Mouse (Mus musculus): ENCODE measurements at regions not wholly inside any gene's neighbourhood (a gene's known extent, or its start where the extent isn't known, plus 50 kb on each side); places are given as distances from the start of the nearest gene placed in this dataset.

DNA sequence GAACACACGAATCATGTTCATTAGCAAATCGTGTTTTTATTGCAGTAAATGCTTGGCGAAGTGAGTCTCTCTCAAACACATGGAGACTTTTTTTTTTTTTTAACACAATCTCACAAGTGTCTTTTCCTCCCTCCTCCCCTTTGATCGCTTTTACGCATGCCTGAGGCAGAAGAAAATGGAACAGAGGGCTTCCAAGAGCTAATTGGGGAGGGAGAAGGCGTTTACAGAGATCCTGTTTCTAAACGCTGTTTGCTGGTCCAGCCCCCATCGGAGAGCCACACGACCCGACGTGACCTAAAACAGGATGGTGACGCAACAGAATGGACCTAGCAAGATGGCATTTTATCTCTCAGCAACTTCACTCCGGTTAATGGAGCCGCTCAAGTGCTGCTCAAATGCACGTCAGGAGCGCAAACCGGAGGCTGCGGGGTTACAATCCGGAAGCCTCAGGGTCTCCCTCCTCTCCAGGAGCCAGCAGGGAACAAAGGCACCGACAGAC lies 73.0 kb upstream of the Zfp217 start:
- ATAC-seq (replicated peaks; ENCODE audit: low read depth, poor library complexity, severe bottlenecking), result peak; percentile 61

DNA sequence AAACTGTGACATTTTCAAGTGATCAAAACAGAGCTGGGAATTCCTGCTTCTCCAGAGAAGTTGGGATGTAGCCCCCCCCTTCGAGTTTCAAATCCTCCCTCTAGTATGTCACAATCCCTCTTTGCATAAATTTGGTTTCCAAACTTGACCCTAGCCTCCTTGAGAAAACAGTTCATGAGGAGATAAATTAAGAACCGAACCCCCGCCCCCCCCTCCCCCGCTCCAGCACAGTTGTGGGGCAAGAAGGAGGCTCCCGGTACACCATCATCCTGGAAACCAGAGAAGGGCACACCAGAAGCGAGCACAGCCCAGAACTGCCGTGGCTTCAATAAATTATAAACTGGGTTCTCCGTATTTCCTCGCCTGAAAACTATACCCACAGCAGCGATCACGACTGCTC lies 72.5 kb upstream of the Zfp217 start:
- ATAC-seq (replicated peaks; ENCODE audit: low read depth, poor library complexity, severe bottlenecking), result no peak

DNA sequence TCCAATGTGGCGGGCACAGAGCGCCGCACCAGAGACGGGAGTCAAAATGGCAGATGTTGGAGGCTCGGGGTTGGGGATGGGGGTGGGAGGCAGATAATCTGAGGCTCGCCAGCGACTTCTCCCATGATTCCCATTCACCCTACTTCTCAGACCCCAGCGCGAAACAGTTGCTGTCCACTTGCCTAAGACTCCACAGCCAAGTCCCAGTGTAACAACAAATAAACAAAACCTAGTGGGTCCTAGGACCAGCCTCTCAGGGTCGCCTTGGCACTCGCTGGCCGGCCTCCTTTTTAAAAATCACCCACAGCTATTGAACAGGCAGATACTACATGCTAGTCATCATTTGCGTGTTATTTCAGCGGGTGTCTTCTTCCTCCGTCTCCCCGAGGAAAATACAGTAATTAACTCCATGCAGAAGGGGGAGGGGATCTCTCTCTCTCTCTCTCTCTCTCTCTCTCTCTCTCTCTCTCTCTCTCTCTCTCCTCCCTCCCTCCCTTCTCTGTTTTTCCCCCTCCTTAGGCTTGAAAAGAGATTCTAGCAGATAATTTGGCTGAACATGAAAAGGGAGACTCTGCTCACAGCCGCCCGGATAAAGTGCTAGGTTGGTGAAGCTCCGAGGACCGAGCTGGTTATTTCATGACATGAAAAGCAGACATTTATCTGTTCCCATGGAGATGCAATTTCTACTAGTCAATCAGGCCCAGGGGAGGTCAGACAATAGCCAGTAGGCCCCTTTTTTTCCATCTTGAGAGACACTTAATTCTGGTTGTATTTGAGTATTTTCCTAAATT lies 71.9 kb upstream of the Zfp217 start:
- ATAC-seq (replicated peaks; ENCODE audit: low read depth, poor library complexity, severe bottlenecking), result no peak

DNA sequence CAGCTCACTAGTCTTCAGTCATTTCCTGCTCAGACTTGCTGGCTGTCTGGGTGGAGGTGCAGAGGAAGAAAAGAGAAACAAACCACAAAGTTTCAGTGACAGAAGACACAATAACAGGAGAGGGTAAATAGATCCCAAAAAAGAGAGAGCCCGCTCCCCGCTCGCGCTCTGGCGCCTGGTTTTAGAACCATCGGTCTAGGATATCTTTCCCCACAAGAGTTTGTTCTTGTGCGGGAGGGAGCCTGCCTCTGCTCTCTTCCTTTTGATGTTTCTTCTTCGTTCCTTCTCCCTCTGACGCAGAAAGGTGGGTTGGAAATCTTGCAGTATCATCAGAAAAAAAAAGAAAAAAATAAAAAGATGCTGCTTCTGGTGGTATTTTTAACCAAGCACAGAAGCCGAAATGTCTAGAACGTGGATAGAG lies 71.3 kb upstream of the Zfp217 start:
- ATAC-seq (replicated peaks; ENCODE audit: low read depth, poor library complexity, severe bottlenecking), result no peak

DNA sequence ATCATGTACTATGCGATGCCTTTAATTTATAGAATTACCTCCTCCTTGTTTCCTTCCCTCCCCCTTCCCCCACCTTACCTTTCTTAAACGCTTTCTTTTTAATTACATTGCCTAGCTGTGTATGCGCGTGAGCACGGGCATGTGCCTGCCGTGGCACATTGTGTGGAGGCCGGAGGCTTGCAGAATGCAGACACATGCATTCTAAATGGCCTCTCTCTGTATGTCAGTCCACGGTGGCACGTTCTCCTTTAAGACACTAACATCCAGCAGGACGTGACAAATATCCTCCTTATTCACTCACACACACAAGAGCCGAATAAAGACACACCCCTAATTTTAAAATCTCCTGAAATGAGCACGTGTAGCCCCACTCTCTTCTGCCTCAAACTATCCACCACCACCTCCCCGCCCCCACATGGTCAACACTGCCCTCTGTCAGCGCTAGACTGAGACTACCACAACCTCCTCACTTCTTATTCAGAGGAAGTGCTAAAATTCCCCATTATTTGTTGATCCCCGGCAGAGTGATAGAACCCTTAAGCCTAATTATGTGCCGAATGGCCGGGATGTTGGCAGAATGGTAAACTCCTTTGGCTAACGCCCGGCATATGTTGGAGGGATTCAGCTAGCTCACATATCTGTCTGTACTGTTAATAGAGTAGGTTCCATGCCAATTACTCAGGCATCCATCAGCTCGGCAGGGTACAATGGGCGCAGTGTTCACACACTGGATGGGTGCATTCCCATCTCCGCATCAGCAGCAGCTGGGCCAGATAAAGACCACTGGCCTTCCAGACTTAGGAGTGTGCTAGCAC lies 70.5 kb upstream of the Zfp217 start:
- ATAC-seq (replicated peaks; ENCODE audit: low read depth, poor library complexity, severe bottlenecking), result peak; percentile 51

DNA sequence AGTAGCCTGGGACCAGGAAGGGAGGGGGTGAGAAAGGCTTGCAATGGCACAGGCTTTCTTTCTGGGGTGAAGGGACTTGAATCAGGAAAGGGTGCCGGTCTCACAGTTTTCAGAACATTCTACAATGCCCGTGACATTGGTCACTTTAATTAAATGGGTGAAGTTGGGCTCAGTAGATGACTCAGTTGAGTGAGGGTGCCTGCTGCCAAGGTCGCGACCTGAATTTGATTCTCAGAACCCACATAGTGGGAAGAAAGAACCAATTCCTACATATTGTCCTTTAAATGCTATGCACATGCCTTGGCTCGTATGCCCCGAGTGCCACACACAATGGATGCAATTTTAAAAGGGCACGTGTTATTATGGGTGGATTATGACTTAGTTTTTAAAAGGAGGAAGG lies 68.4 kb upstream of the Zfp217 start:
- no peak for ATAC-seq (replicated peaks; ENCODE audit: low read depth, poor library complexity, severe bottlenecking)

DNA sequence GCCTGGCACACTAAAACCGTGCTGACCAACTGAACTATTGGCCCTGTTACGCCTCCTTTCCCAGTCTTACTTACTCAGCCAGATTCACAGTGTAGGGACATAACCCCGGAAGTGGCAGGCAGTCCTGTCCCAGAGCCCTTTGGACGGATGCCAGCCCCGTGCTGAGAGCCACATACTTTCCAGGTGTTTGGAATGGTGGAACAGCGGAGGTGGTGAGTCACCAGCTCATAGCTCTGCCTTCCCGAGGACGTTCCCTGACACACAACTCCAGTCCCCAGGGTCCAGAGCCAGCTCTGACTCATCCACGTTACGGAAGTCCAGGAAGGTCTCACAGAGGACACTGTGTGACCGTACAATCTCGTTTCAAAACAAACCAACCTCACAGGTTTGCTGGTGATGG lies 61.2 kb upstream of the Zfp217 start:
- ATAC-seq (replicated peaks; ENCODE audit: low read depth, poor library complexity, severe bottlenecking), result no peak

DNA sequence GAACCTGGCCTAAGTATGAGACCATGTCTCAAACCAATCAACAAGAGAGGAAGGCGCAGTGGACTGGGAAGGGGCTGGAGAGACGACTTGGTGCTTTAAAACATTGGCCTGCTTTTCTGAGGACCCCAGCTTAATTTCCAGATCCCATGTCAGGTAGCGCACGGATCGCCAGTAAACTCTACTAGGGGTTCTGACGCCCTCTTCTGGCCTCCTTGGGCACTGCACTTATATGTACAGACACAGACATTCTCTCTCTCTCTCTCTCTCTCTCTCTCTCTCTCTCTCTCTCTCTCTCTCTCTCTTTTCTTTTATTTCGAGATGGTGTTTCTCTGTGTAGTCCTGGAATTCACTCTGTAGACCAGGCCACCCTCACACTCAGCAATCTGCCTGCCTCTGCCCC lies 60.0 kb upstream of the Zfp217 start:
- no peak for ATAC-seq (replicated peaks; ENCODE audit: low read depth, poor library complexity, severe bottlenecking)

DNA sequence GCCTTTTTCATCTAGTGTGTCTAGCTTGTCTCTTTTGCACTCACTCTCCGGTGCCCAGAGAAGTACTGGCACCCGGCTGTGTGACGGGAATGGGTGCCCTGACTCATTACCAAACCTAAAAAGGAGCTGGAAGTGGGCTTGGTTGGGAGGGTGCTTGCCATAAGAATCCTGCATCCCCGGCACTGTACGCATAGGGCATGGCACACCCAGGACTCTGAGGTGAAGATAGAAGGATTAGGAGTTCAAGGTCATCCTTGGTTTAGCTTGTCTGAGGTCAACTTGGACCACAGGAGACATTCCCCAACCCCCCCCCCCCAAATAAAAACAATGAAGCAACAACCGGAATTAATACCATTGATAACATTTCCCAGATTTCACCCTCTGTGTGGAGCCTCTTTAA lies 59.5 kb upstream of the Zfp217 start:
- no peak for ATAC-seq (replicated peaks; ENCODE audit: low read depth, poor library complexity, severe bottlenecking)

DNA sequence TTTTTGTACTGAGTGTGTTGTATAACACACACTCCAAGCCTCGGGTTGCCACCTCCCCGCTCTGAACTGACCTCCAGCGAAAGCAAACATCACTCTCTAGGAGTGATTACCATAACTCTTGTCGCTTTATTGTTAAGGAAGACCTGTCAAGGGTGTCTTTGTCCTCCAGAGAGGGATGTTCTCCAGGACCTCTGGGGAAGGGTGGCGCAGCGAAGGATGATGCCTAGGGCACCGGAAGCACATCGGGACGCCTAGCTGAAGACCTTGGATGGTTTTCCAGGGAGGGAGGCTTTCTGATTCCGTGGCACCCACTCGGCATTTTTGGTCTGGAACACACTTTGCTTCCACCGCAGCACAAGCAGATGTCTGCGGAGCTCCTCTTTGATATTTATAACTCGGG lies 59.0 kb upstream of the Zfp217 start:
- no peak for ATAC-seq (replicated peaks; ENCODE audit: low read depth, poor library complexity, severe bottlenecking)

DNA sequence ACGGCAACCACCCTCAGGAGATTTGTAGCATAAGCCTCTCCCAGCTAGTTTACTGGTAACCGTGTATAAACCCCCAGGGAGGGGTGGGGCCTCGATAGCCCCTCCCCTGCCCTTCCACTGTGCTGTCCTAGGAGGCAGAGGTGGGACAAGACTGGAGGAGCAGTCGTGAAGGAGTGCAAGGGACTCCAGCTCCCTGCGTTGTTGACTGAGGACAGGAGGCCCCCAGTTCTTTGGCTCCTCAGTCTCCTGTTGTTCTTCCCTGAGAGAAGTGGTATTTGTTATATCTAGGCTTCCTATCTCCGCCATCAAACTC lies 58.5 kb upstream of the Zfp217 start:
- ATAC-seq (replicated peaks; ENCODE audit: low read depth, poor library complexity, severe bottlenecking), result peak; percentile 38

DNA sequence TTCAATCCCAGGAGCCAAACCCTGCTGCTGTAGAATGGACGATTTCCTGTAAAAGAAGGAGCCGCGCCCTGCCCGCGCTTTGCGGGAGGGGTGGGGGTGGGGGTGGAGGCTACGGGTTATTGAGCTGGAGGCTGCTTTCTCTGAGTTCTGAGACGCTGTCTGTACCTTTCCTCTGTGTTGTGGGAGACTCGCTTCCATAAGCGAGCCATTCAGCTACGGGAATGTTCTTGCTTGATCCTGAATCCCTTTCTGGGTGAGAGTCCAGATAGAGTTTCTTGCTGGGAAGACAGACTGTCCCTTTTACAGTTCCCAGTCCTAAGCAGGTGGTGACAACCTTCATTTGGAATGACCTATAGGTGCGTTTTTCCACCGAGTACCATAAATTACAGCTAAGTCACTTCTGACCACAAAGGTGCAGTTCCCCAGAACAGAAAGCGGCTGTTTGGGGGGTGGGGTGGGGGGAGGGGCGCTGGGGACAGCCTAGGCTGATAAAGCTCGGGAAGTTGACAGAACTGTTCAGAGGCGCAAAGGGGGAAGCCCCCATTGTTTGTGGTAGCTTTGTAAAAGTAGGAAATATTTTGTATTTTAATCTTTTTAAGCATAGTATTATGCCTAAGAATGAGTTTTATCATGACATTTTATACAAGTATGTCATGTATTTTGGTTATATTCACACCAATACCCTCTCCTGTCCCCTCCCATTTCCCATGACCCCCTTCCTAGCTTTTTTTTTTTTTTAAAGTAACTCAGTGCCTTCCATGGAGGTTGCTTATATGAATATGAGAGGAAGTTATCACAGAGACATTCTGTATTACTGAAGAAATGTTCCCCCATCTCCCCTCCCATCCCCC lies 57.9 kb upstream of the Zfp217 start:
- ATAC-seq (replicated peaks; ENCODE audit: low read depth, poor library complexity, severe bottlenecking), result peak; percentile 19; the same call in 1 of the 2 replicates

DNA sequence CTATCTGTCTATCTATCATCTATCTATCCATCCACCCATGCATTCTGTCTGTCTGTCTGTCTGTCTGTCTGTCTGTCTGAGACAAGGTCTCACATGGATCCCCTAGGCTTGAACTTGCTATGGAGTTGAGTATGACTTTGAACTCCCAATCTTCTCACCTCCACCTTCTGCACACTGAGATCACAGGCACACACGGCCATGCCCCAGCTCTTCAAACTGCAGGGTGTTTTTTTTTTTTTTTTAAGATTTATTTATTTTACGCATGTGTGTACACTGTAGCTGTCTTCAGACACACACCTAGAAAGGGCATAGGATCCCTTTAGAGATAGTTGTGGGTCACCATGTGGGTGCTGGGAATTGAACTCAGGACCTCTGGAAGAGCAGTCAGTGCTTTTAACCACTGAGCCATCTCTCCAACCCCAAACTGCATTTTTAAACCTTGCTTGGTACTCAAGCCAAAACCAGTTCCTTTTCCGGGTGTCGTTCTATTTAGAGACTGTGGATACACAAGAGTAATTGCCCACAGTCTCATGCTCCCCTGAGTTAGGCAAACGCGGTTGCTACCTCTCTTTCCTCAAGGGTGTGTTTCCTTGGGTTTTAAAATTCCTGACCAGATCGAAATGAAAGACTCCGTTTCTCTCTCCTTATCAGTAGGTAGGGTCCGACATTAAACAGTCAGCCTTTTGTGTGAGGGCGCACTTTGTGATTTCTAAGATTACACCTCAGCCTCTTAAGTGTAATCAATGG lies 57.0 kb upstream of the Zfp217 start:
- ATAC-seq (replicated peaks; ENCODE audit: low read depth, poor library complexity, severe bottlenecking), result peak; percentile 45; the same call in 1 of the 2 replicates

DNA sequence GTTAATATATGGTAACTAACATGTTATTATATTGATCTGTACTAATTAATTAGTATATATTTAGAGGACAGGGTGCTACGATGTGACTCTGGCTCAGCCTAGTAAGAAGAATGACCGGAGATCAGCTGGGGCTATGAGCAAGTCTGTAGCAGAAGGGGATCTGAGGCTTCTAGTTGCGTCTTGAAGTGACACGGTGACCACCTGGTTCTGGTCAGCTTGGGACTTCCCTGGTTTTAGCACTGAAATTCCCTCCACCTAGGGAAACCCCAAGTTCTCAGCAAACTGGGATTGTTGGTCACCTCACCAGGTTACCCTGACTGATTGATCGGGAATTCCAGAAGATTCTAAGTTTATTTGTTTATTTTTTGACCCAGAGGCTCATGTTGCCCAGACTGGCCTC lies 55.6 kb upstream of the Zfp217 start:
- ATAC-seq (replicated peaks; ENCODE audit: low read depth, poor library complexity, severe bottlenecking), result no peak

DNA sequence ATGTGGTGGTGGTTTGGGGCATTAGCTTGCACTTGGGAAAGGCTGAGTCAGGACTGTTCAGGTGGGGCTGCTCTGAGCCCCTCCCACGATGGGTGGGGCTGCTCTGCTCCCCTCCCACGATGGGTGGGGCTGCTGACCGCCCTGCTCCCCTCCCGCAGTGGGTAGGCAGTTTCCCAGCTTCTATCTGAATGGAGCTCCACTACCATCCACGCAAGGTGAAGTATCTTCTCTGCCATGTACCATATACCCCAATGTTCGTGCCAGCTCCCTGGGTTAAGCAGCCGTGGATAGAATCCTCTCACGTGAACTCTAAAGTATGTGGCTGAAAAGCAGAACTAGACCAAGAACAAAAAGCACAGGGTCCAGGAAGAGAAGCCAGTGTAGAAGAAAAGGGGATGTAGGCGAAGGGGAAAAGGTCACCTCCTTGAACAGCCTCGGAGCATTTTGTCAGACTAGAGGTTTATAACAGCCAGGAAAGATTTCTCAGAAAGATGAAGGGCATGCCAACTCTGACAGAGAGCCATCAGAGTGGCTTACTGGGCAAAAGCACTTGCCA lies 54.0 kb upstream of the Zfp217 start:
- ATAC-seq (replicated peaks; ENCODE audit: low read depth, poor library complexity, severe bottlenecking), result peak; percentile 72

Data from common myeloid progenitor, adult 5-6 weeks (primary cell).